Mouse (Mus musculus) testis, adult 2 months (tissue): ENCODE measurements around the gene Sorcs2.

ENCODE experiments used
- CTCF ChIP-seq: fragments of 200-500 bp; IDR thresholded peaks from 2 replicates; pipeline ENCODE4 v1.5.1; 2012; ENCODE audit warnings: low read depth, mild to moderate bottlenecking, inconsistent platforms, low read length, moderate library complexity; ENCODE audit not compliant: control insufficient read depth, insufficient read depth, insufficient replicate concordance
- POLR2A ChIP-seq: fragments of 200-500 bp; IDR thresholded peaks from 2 replicates; pipeline ENCODE4 v1.6.1; 2012; ENCODE audit warnings: low read depth, mild to moderate bottlenecking, inconsistent platforms, low read length, moderate library complexity; ENCODE audit not compliant: control insufficient read depth

DNA sequence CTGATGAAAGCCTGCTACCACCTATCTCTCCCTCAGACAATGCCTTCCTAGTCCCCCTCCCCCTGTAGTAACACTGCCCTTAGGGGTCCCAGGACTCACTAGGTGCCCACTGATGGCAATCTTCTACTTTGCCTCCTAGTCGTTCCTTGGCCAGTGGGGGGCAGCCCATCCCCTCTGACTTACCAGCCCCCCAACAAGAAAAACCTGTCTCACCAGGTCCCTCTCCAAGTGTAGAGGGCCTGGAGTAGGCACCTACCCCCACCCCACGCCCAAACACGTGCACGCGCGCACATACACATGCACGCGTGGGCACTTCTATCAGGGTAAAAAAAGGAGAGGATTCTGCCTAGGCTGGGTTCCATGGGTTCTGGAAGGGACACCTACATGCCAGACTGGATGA lies 77.3 kb downstream of the Sorcs2 start:
- no peak for TF ChIP-seq CTCF
- no peak for TF ChIP-seq POLR2A
